Mouse (Mus musculus): ENCODE data around the gene Il10ra.

- peak; percentile 41 for TF ChIP-seq CTCF (IDR thresholded peaks at IDR 0.05; ENCODE audit: extremely low read depth, insufficient read depth, low read length)
- no peak for TF ChIP-seq POLR2A (IDR thresholded peaks at IDR 0.05; ENCODE audit: extremely low read depth, insufficient read depth, low read length)
Observed at GRCm38 (mm10) chr9:45299231-45300006, 30.5 kb upstream of the Il10ra start.
